Mouse (Mus musculus) T-helper 1 cell (primary cell): ENCODE results near the gene AU040320.

Source experiments
- in situ Hi-C: fragments of 300-600 bp; cut with MboI, MseI; formaldehyde crosslinking; loops from one replicate; pipeline ENCODE4 v1.15.1; 2025; ENCODE audit warnings: high pct_unique_total_duplicates

The AU040320 gene

GRCm38 (mm10) chr4:126753268-126754230 is at the start of gene AU040320, which contains the start of gene Ncdn:
TSS of gene AU040320 (plus strand) at chr4:126753544.
TSS of gene Ncdn (minus strand) at chr4:126753438.
- in situ Hi-C loops: no loop called here

- in situ Hi-C loops: no loop called here
Measured at GRCm38 (mm10) chr4:126706630-126707438, 46.5 kb upstream of the AU040320 start.

GRCm38 (mm10) chr4:126707439-126707826 is 45.9 kb upstream of the AU040320 start:
- in situ Hi-C loops: no loop called here

- in situ Hi-C loops: loop anchor here (10.0 kb wide), 1 partner anchor 127 kb away; the partner anchor contains the start of gene 5730409E04Rik
Measured at GRCm38 (mm10) chr4:126732111-126732510, 21.2 kb upstream of the AU040320 start.

GRCm38 (mm10) chr4:126732531-126733380 is 20.6 kb upstream of the AU040320 start:
- in situ Hi-C loops: loop anchor here (10.0 kb wide), 1 partner anchor 128 kb away; the partner anchor contains the start of gene 5730409E04Rik

GRCm38 (mm10) chr4:126734001-126734603 is 19.2 kb upstream of the AU040320 start:
- in situ Hi-C loops: loop anchor here (10.0 kb wide), 1 partner anchor 129 kb away; the partner anchor contains the start of gene 5730409E04Rik

GRCm38 (mm10) chr4:126734700-126735381 is 18.5 kb upstream of the AU040320 start:
- in situ Hi-C loops: loop anchor here (10.0 kb wide), 1 partner anchor 130 kb away; the partner anchor contains the start of gene 5730409E04Rik

- in situ Hi-C loops: loop anchor here (10.0 kb wide), 1 partner anchor 131 kb away; the partner anchor contains the start of gene 5730409E04Rik
Measured at GRCm38 (mm10) chr4:126735382-126736000, 17.9 kb upstream of the AU040320 start.

GRCm38 (mm10) chr4:126736001-126736414 is 17.3 kb upstream of the AU040320 start, which contains the start of gene Tfap2e:
TSS of gene Tfap2e (minus strand) at chr4:126736240.
- in situ Hi-C loops: loop anchor here (10.0 kb wide), 1 partner anchor 131 kb away; the partner anchor contains the start of gene 5730409E04Rik

GRCm38 (mm10) chr4:126739966-126740676 is 13.2 kb upstream of the AU040320 start:
- in situ Hi-C loops: loop anchor here (10.0 kb wide), 1 partner anchor 135 kb away; the partner anchor contains the start of gene 5730409E04Rik

GRCm38 (mm10) chr4:126741448-126741847 is 11.9 kb upstream of the AU040320 start:
- in situ Hi-C loops: no loop called here

GRCm38 (mm10) chr4:126742976-126743375 is 10.4 kb upstream of the AU040320 start:
- in situ Hi-C loops: no loop called here

- in situ Hi-C loops: no loop called here
Measured at GRCm38 (mm10) chr4:126743713-126744112, 9.6 kb upstream of the AU040320 start.

- in situ Hi-C loops: no loop called here
Measured at GRCm38 (mm10) chr4:126744831-126745230, 8.5 kb upstream of the AU040320 start.

GRCm38 (mm10) chr4:126745506-126746193 is 7.7 kb upstream of the AU040320 start:
- in situ Hi-C loops: no loop called here

- in situ Hi-C loops: no loop called here
Measured at GRCm38 (mm10) chr4:126746194-126746840, 7.0 kb upstream of the AU040320 start.

- in situ Hi-C loops: no loop called here
Measured at GRCm38 (mm10) chr4:126748381-126748780, 5.0 kb upstream of the AU040320 start.
